Mouse (Mus musculus) CH12.LX (cell line): ENCODE measurements around the gene Gnb1l. TPM values are rescaled to one million over a fixed set of nuclear protein-coding genes. Genes with fewer than 3 reads are reported as not detected.

ENCODE experiments used
- DNase-seq: peaks from one replicate; pipeline ENCODE4 v3.0.0-alpha.2; 2013; ENCODE audit errors: extremely low read depth
- H3K27ac ChIP-seq: 2 replicates; pipeline ENCODE4 v1.5.1; 2012; ENCODE audit warnings: low read depth, mild to moderate bottlenecking, control low read depth, moderate library complexity; ENCODE audit not compliant: insufficient read depth
- H3K27me3 ChIP-seq: replicated peaks from 2 replicates; pipeline ENCODE3; 2012; ENCODE audit warnings: inconsistent platforms
- H3K36me3 ChIP-seq, 2 experiments: replicated peaks in 1 of 2; 2 replicates each; pipeline versions ENCODE3 to v1.6.1; 2012; ENCODE audit warnings: inconsistent platforms in 1 of 2, low read length in 1 of 2, mild to moderate bottlenecking in 1 of 2, mixed read lengths in 1 of 2, moderate library complexity in 1 of 2; ENCODE audit not compliant: control insufficient read depth in 1 of 2, insufficient read depth in 1 of 2
- H3K4me1 ChIP-seq, 2 experiments: 2 replicates each; pipeline ENCODE4 v1.6.1; 2012; ENCODE audit warnings: inconsistent platforms in 1 of 2, moderate library complexity in 1 of 2; ENCODE audit not compliant: insufficient read depth in 2 of 2, control insufficient read depth in 1 of 2
- H3K4me2 ChIP-seq: 2 replicates; pipeline ENCODE4 v1.6.1; 2012; ENCODE audit warnings: low read depth, mild to moderate bottlenecking, control low read depth; ENCODE audit not compliant: poor library complexity, insufficient read depth, severe bottlenecking
- H3K4me3 ChIP-seq, 3 experiments: fragments of 150-350 bp in 1 of 3; sonication (generic) in 1 of 3; replicated peaks in 1 of 3; 2 replicates each; pipeline versions ENCODE3 to v1.5.1; 2011 to 2012; ENCODE audit warnings: low read depth in 2 of 3, low read length in 2 of 3, mild to moderate bottlenecking in 2 of 3, moderate library complexity in 2 of 3, control low read depth in 1 of 3, improper control_type of control experiment in 1 of 3, inconsistent platforms in 1 of 3, mixed read lengths in 1 of 3; ENCODE audit not compliant: poor library complexity in 1 of 3
- H3K79me2 ChIP-seq: replicated peaks from 2 replicates; pipeline ENCODE4 v1.6.1; 2012; ENCODE audit warnings: mild to moderate bottlenecking, moderate library complexity; ENCODE audit not compliant: control insufficient read depth, poor library complexity, insufficient read depth, severe bottlenecking; ENCODE audit errors: extremely low read depth
- H3K9ac ChIP-seq: 2 replicates; pipeline ENCODE4 v1.6.1; 2012; ENCODE audit warnings: low read depth, mild to moderate bottlenecking, control low read depth, moderate library complexity; ENCODE audit not compliant: insufficient read depth
- H3K9me3 ChIP-seq: replicated peaks from 2 replicates; pipeline ENCODE3; 2012; ENCODE audit warnings: low read length, inconsistent platforms, mixed read lengths
- CHD1 ChIP-seq: IDR thresholded peaks from 2 replicates; pipeline ENCODE4 v1.6.1; 2012; ENCODE audit warnings: low read depth, low read length, improper control_type of control experiment, inconsistent platforms
- CHD2 ChIP-seq: IDR thresholded peaks from 2 replicates; pipeline ENCODE4 v1.6.1; 2011; ENCODE audit warnings: low read length, improper control_type of control experiment
- E2F4 ChIP-seq: IDR thresholded peaks from 2 replicates; pipeline ENCODE4 v1.6.1; 2011; ENCODE audit warnings: low read depth, low read length, improper control_type of control experiment; ENCODE audit not compliant: insufficient replicate concordance
- EP300 ChIP-seq: IDR thresholded peaks from 2 replicates; pipeline ENCODE4 v1.6.1; 2011; ENCODE audit warnings: low read length, improper control_type of control experiment
- GABPA ChIP-seq: IDR thresholded peaks from 2 replicates; pipeline ENCODE4 v1.6.1; 2012; ENCODE audit warnings: low read depth, low read length, improper control_type of control experiment, inconsistent platforms; ENCODE audit not compliant: insufficient replicate concordance
- JUN ChIP-seq: IDR thresholded peaks from 2 replicates; pipeline ENCODE4 v1.6.1; 2011; ENCODE audit warnings: low read depth, mild to moderate bottlenecking, low read length, improper control_type of control experiment, moderate library complexity; ENCODE audit not compliant: insufficient read depth
- JUND ChIP-seq: conservative IDR thresholded peaks from 2 replicates; pipeline ENCODE4 v1.6.1; 2011; ENCODE audit warnings: low read depth, low read length, improper control_type of control experiment
- KAT2A ChIP-seq: IDR thresholded peaks from 2 replicates; pipeline ENCODE4 v1.6.1; 2012; ENCODE audit warnings: low read length, improper control_type of control experiment, inconsistent platforms; ENCODE audit not compliant: insufficient replicate concordance
- MAZ ChIP-seq: IDR thresholded peaks from 2 replicates; pipeline ENCODE4 v1.6.1; 2012; ENCODE audit warnings: low read depth, mild to moderate bottlenecking, inconsistent platforms, low read length, improper control_type of control experiment, moderate library complexity
- MEF2A ChIP-seq: IDR thresholded peaks from 2 replicates; pipeline ENCODE4 v1.6.1; 2014; ENCODE audit warnings: low read depth, mild to moderate bottlenecking, inconsistent platforms, low read length, improper control_type of control experiment, borderline replicate concordance
- MYC ChIP-seq: IDR thresholded peaks from 2 replicates; pipeline ENCODE4 v1.6.1; 2011; ENCODE audit warnings: low read depth, mild to moderate bottlenecking, improper control_type of control experiment, low read length
- NELFE ChIP-seq: IDR thresholded peaks from 2 replicates; pipeline ENCODE4 v1.6.1; 2011; ENCODE audit warnings: low read depth, low read length, improper control_type of control experiment
- POLR2A ChIP-seq: IDR thresholded peaks from 2 replicates; pipeline ENCODE4 v1.6.1; 2011; ENCODE audit warnings: low read depth, mild to moderate bottlenecking, improper control_type of control experiment, low read length
- POLR2AphosphoS2 ChIP-seq: IDR thresholded peaks from 2 replicates; pipeline ENCODE4 v1.6.1; 2011; ENCODE audit warnings: low read depth, low read length, improper control_type of control experiment
- RAD21 ChIP-seq: IDR thresholded peaks from 2 replicates; pipeline ENCODE4 v1.6.1; 2011; ENCODE audit warnings: low read depth, mild to moderate bottlenecking, low read length, improper control_type of control experiment, moderate library complexity
- SIN3A ChIP-seq: IDR thresholded peaks from 2 replicates; pipeline ENCODE4 v1.6.1; 2012; ENCODE audit warnings: low read length, improper control_type of control experiment, inconsistent platforms
- TBP ChIP-seq: conservative IDR thresholded peaks from 2 replicates; pipeline ENCODE4 v1.6.1; 2011; ENCODE audit warnings: low read depth, low read length, improper control_type of control experiment
- TCF12 ChIP-seq: IDR thresholded peaks from 2 replicates; pipeline ENCODE4 v1.6.1; 2014; ENCODE audit warnings: low read depth, mild to moderate bottlenecking, inconsistent platforms, low read length, improper control_type of control experiment
- UBTF ChIP-seq: IDR thresholded peaks from 2 replicates; pipeline ENCODE4 v1.6.1; 2012; ENCODE audit warnings: low read depth, mild to moderate bottlenecking, inconsistent platforms, low read length, improper control_type of control experiment, moderate library complexity
- ZKSCAN1 ChIP-seq: IDR thresholded peaks from 2 replicates; pipeline ENCODE4 v1.6.1; 2012; ENCODE audit warnings: low read depth, inconsistent platforms, low read length, improper control_type of control experiment, borderline replicate concordance
- ZMIZ1 ChIP-seq: IDR thresholded peaks from 2 replicates; pipeline ENCODE4 v1.6.1; 2012; ENCODE audit warnings: low read depth, mild to moderate bottlenecking, inconsistent platforms, low read length, improper control_type of control experiment
- dilution Hi-C: fragments of 300-500 bp; cut with MboI; formaldehyde crosslinking; loops from 2 replicates; pipeline ENCODE4 v1.14.3; 2020; ENCODE audit warnings: low sequenced_read_pairs; ENCODE audit not compliant: extremely low pct_unique_long_range_greater_than_20kb, extremely low pct_ligation_motif_present
- in situ Hi-C: fragments of 300-500 bp; cut with MboI; formaldehyde crosslinking; loops from 3 replicates; pipeline ENCODE4 v1.14.3; 2019; ENCODE audit warnings: low sequenced_read_pairs, low pct_ligation_motif_present, low pct_unique_long_range_greater_than_20kb, mixed read lengths
- polyA plus RNA-seq: library from polyadenylated mRNA; unstranded; fragments of >175 nt; gene quantifications from 2 replicates; pipeline ENCODE4 v1.2.1, GENCODE M21; 2012; ENCODE audit warnings: low read depth; ENCODE audit not compliant: insufficient read length
- total RNA-seq, 2 experiments: library from RNA; depleted of rRNA; stranded (reverse); fragments of 300-350 nt in 1 of 2; fragments of >200 nt in 1 of 2; gene quantifications; 2 replicates each; pipeline ENCODE4 v1.2.3; 2012 to 2014

Gnb1l gene
- total and polyA plus RNA-seq, 3 experiments: 15.9 to 25.5 (median 21.5) TPM

DNA sequence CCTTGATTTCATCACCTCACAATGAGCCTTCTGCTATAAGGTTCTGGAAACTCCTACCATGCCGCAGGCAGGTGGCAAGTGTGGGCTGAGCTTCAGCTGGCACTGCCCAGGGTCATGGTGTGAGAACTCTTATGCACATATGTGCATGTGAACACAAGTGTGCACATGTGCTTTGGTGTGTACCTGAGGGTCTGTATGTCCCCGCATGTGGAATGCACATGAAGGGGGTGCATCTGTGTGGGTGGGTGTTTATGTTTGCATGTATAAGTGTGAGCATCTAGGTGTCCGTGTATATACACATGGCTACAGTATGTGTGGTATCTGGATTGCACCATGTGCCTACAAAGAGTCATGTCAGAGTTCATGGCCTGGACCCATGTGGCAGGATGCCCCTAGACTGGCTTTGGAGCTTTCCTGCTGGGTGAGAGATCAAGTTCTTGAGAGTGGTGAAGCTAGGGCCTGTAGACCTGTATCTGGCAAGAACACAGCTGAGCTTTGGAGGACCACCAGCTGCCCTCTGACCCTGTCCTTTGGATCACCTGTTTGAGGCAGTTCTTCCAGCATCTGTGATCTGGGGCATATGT, 39.0 kb downstream of the Gnb1l start:
- TF ChIP-seq GABPA (no peak), POLR2A (no peak), POLR2AphosphoS2 (no peak), E2F4 (no peak), SIN3A (no peak), MAZ (no peak), UBTF (no peak), JUND (no peak), ZKSCAN1 (no peak), CHD1 (no peak), MYC (no peak), TCF12 (no peak), TBP (no peak), KAT2A (no peak), NELFE (no peak), CHD2 (no peak), RAD21 (no peak), ZMIZ1 (no peak), MEF2A (no peak), JUN (no peak)
- in situ Hi-C loops: no loop called here
- Histone ChIP-seq H3K27ac (no peak overlapping the region), H3K9me3 (no peaks in the 10 kb centered on the region), H3K4me2 (no peak overlapping the region), H3K36me3 (peaks cover 0 to 21% of the 10 kb centered on the region in 2 experiments), H3K27me3 (no peaks in the 10 kb centered on the region), H3K4me1 (no peaks in the 10 kb centered on the region), H3K4me3 (no peak overlapping the region), H3K79me2 (no peaks in the 10 kb centered on the region), H3K9ac (no peak overlapping the region)
- dilution Hi-C loops: no loop called here
- DNase-seq: no peak

DNA sequence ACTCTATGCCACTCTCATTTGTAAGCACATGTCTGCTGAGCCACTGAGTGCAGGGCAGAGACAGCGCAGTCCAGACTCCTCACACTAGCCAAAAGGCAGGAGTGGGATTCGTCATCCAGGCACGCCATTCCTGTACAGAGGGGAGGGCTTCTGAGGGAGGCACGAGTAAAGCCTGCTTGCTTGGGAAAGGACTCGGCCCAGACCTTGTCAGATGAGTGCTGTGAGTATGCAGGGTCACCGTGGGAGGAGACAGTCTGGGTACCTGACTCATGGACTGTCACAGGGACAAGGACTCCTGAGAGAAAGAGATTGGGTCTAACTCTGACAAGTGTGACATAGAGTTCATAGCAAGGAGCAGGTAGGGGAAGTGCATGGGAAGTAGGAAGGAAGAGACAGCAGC, 40.8 kb downstream of the Gnb1l start:
- Histone ChIP-seq H3K27ac (no peak overlapping the region), H3K36me3 (peaks cover 0 to 37% of the 10 kb centered on the region in 2 experiments), H3K79me2 (no peaks in the 10 kb centered on the region), H3K4me1 (no peaks in the 10 kb centered on the region), H3K9ac (no peak overlapping the region), H3K27me3 (no peaks in the 10 kb centered on the region), H3K4me2 (no peak overlapping the region), H3K4me3 (no peak overlapping the region), H3K9me3 (no peaks in the 10 kb centered on the region)
- DNase-seq: no peak
- dilution Hi-C loops: no loop called here
- in situ Hi-C loops: no loop called here
- TF ChIP-seq MAZ: no peak
- no peak for TF ChIP-seq MEF2A
- no peak for TF ChIP-seq EP300
- no peak for TF ChIP-seq POLR2AphosphoS2
- TF ChIP-seq TBP: no peak
- TF ChIP-seq ZKSCAN1: no peak
